Mouse (Mus musculus) limb, embryonic 13.5 days (tissue): Measurements from ENCODE around the gene Stk32c. TPM values are rescaled to one million over a fixed set of nuclear protein-coding genes. Genes with fewer than 3 reads are reported as not detected.

Source experiments
- ATAC-seq: fragments of 200-750 bp; cut with Nextera tagmentation; 2 replicates; pipeline ENCODE4 v1.8.0; 2017; ENCODE audit warnings: low read depth, moderate number of reproducible peaks, moderate TSS enrichment; ENCODE audit not compliant: low FRiP score
- H3K27ac ChIP-seq: fragments of 300-500 bp; sonication (generic); 2 replicates; pipeline ENCODE4 v1.5.1; 2015; ENCODE audit warnings: inconsistent platforms, mild to moderate bottlenecking, moderate library complexity
- H3K27me3 ChIP-seq: fragments of 300-500 bp; sonication (generic); 2 replicates; pipeline ENCODE4 v1.6.1; 2015; ENCODE audit warnings: mild to moderate bottlenecking, inconsistent platforms
- H3K36me3 ChIP-seq: fragments of 300-500 bp; sonication (generic); 2 replicates; pipeline ENCODE4 v1.6.1; 2015; ENCODE audit warnings: inconsistent platforms, mild to moderate bottlenecking, moderate library complexity
- H3K4me1 ChIP-seq: fragments of 300-500 bp; sonication (generic); 2 replicates; pipeline ENCODE4 v1.6.1; 2015; ENCODE audit warnings: inconsistent platforms
- H3K4me2 ChIP-seq: fragments of 300-500 bp; sonication (generic); replicated peaks from 2 replicates; pipeline ENCODE4 v1.6.1; 2015; ENCODE audit warnings: inconsistent platforms, mild to moderate bottlenecking, moderate library complexity
- H3K4me3 ChIP-seq: fragments of 300-500 bp; sonication (generic); 2 replicates; pipeline ENCODE4 v1.5.1; 2015; ENCODE audit warnings: moderate library complexity, mild to moderate bottlenecking, inconsistent platforms
- H3K9ac ChIP-seq: fragments of 300-500 bp; sonication (generic); 2 replicates; pipeline ENCODE4 v1.6.1; 2015; ENCODE audit warnings: mild to moderate bottlenecking, inconsistent platforms
- H3K9me3 ChIP-seq: fragments of 300-500 bp; sonication (generic); 2 replicates; pipeline ENCODE4 v1.6.1; 2016; ENCODE audit warnings: inconsistent platforms
- WGBS: fragments of 180-500 bp; shearing (Covaris S2); methylation state at CpG from one replicate; pipeline ENCODE4 v1.1.7; 2015; 5-methylcytosine and 5-hydroxymethylcytosine counted together
- polyA plus RNA-seq: library from polyadenylated mRNA; unstranded; fragments of >200 nt; fragmentation: Nextera tagmentation; extraction: Ambion mirVana; gene quantifications from 2 replicates; pipeline ENCODE4 v1.2.1, GENCODE M21; 2015

Stk32c gene
- polyA plus RNA-seq, 1 experiment from 2014 or later = 0.17 TPM

DNA sequence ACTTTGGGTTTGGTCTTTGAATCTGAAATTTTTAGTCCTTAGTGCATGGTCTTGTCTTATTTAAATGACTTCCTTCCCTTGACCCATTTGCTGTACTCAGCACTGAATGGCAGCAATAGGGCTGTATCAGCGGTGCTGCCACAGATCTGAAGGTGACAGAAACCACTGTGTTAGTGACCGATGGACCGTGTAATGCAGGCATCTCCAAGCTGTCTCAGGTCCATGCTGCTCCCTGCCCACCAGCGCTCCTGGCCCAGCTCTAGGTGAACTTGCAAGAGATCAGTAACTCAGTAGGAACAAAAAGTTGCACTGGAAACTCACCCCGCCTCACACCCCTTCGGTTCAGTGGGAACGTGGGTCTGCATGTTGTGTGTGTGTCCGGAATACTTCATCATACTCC lies 130.8 kb downstream of the Stk32c start:
- Histone ChIP-seq H3K36me3 (no peaks in the 10 kb centered on the region), H3K9me3 (no peaks in the 10 kb centered on the region), H3K27ac (no peak overlapping the region), H3K4me1 (peaks cover 25% of the 10 kb centered on the region), H3K27me3 (peaks cover 32% of the 10 kb centered on the region), H3K4me2 (no peak overlapping the region), H3K4me3 (no peak overlapping the region), H3K9ac (no peak overlapping the region)
- ATAC-seq = no peak
- WGBS = 80% methylated on average over 8 of the region's 8 CpGs

DNA sequence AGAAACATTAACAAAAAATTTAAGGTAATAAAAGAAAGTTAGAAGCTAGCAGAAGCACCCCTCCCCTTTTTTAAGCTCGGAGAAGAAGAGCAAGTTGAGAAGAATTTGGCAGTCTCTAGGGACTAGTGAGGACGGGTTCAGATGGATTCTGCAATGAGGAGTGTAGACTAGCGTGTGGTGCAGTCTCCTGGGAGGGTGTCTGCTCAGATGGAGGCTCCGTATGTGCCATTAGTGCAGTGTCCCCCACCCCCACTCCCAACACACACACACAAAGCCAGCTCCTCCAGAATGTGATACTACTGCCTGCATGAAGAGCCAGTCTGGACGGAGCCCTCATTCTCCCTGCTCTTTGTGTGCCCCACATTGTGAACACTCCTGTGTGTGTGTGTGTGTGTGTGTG lies 131.9 kb downstream of the Stk32c start:
- peaks cover 23% of the 10 kb centered on the region for H3K4me1 ChIP-seq
- H3K27me3 ChIP-seq = peaks cover 21% of the 10 kb centered on the region
- H3K27ac ChIP-seq = no peak overlapping the region
- H3K36me3 ChIP-seq = no peaks in the 10 kb centered on the region
- no peak for ATAC-seq
- no peak overlapping the region for H3K4me2 ChIP-seq
- no peaks in the 10 kb centered on the region for H3K9me3 ChIP-seq
- no peak overlapping the region for H3K4me3 ChIP-seq
- WGBS = 66% methylated on average over 5 of the region's 5 CpGs
- no peak overlapping the region for H3K9ac ChIP-seq

DNA sequence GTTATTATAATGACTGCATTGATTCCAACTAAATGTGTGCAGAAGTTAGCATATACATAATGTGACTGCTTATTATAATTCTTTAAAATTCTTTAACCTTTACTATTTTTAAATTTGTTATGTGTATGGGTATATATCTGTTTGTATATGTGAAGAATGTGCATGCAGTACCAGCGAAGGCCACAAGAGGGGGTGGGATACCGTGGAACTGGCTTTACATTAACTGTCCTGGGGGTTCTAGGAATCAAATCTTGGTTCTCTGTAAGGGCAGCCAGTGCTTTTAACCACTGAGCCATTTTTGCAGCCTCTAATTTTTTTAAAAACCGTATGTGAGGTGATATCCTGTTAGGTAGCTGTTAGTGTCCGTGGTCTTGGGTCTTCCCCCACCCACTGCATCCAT lies 132.4 kb downstream of the Stk32c start:
- Histone ChIP-seq H3K4me1 (peaks cover 27% of the 10 kb centered on the region), H3K36me3 (no peaks in the 10 kb centered on the region), H3K9me3 (no peaks in the 10 kb centered on the region), H3K4me2 (no peak overlapping the region), H3K27me3 (peaks cover 16% of the 10 kb centered on the region), H3K4me3 (no peak overlapping the region), H3K27ac (no peak overlapping the region), H3K9ac (no peak overlapping the region)
- no peak for ATAC-seq
- 69% methylated on average over 4 of the region's 4 CpGs for WGBS

DNA sequence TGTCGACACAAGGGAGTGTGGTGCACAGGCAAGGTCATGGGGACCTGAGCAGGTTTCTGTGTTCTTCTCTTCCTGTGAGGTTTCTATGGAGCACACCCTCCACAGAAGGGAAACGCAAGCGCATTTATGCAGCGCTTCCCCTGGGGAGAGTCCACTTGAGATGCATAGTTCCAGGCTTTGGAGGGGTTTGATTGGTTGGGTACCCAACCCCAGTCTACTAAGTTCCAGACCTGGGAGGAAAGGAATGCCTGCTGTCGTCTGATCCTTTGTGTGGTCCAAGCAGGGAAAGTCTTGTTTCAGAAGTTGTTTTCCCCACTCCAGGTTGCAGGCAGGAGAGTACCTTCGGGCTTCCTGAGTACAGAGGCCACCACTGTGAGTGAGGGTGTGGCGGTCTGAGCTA lies 134.0 kb downstream of the Stk32c start:
- H3K9ac ChIP-seq = no peak overlapping the region
- 74% methylated on average over 7 of the region's 7 CpGs for WGBS
- H3K27me3 ChIP-seq = peaks cover under 1% of the 10 kb centered on the region; the same call in 1 of the 2 replicates

DNA sequence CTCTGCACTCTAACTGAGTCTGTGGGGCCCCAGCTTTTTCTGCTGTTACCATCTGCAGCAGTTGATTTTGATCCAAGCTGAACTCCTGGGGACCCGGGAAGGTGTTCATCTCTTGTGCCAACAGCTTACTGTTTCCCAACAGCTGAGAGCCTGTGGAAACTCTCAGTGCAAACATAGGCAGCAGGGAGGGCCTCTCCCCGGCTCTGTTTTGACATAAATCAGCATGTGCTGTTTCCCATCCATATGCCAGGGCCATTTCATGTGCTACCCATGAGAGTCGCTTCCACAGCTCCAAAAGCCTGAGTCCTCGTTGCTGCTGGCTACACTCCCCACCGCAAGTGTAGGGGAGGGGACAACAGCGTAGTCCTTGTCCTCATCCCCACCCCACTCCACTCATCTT lies 134.9 kb downstream of the Stk32c start:
- no peak for ATAC-seq
- H3K27ac ChIP-seq = no peak overlapping the region
- WGBS = 55% methylated on average over 6 of the region's 6 CpGs
- no peak overlapping the region for H3K4me3 ChIP-seq
- no peaks in the 10 kb centered on the region for H3K27me3 ChIP-seq
- H3K9me3 ChIP-seq = no peaks in the 10 kb centered on the region
- no peak overlapping the region for H3K9ac ChIP-seq
- no peak overlapping the region for H3K4me2 ChIP-seq
- H3K36me3 ChIP-seq = no peaks in the 10 kb centered on the region
- peaks cover 34% of the 10 kb centered on the region for H3K4me1 ChIP-seq

More for the DNA sequence above, 134.0 kb downstream of the Stk32c start:
- ATAC-seq = no peak
- H3K4me2 ChIP-seq = no peak overlapping the region
- no peaks in the 10 kb centered on the region for H3K36me3 ChIP-seq
- H3K9me3 ChIP-seq = no peaks in the 10 kb centered on the region
- peaks cover 34% of the 10 kb centered on the region for H3K4me1 ChIP-seq
- no peak overlapping the region for H3K4me3 ChIP-seq
- H3K27ac ChIP-seq = no peak overlapping the region

DNA sequence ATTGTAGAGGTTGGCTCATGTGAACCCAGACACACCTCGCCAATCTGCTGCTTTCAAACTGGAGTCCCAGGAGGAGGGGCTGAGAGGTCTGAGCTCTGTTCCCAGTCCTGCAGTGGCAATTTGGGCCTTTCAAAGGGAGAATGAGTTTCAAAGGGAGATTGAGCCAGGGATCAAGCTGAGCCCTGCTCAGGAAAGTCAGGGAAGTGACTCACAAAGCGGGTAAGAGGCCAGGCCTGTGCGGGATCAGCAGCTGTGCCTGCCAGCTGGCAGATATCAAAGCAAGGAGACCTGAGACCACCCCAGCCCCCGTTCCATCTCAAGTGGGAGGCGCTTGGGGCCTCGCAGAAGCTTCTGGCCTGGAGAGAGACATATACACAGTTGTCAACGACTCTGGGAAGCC lies 135.8 kb downstream of the Stk32c start:
- no peaks in the 10 kb centered on the region for H3K27me3 ChIP-seq
- H3K9me3 ChIP-seq = no peaks in the 10 kb centered on the region
- H3K4me2 ChIP-seq = no peak overlapping the region
- 17% methylated on average over 7 of the region's 7 CpGs for WGBS
- H3K4me3 ChIP-seq = no peak overlapping the region
- peak overlapping the region; percentile 22; the same call in 1 of the 2 replicates for H3K27ac ChIP-seq
- peaks cover 34% of the 10 kb centered on the region for H3K4me1 ChIP-seq
- ATAC-seq = peak; percentile 54; the same call in 1 of the 2 replicates
- H3K36me3 ChIP-seq = no peaks in the 10 kb centered on the region
- no peak overlapping the region for H3K9ac ChIP-seq

DNA sequence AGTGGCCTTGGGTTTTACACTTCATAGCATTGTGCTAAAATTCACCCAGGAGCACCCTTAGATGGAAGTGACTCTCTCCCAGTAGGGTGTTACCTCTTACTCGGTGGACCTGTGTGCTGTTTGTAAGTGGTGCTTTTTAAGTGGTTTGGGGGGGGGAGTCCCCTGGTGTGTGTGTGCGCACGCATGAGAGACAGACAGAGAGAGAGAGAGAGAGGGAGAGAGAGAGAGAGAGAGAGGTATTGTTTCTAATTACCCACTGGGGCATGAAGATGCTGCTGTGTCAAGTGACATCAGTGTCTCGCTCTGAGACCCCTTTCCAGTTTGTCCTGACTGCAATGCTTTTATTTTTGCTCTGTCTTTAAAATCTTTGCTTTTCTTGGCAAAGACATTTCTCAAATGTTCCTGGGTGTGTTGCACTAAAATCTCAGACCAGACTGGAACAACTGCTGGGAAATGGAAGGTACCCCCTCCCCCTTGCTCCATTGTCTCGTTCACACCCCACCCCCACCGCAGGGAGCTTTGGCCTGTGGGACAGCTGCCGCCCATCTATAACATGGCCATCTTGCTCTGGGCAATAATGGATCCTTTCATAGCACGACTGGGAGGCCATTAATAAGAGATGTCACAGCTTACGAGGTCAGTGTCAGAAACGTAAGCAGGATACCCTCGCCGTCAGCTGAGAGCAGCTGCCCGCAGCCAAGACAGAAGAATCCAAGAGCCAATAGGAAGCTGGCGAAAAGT lies 137.9 kb downstream of the Stk32c start:
- ATAC-seq = no peak
- Histone ChIP-seq H3K27me3 (no peaks in the 10 kb centered on the region), H3K4me3 (no peak overlapping the region), H3K36me3 (no peaks in the 10 kb centered on the region), H3K9me3 (no peaks in the 10 kb centered on the region), H3K4me1 (peaks cover 34% of the 10 kb centered on the region), H3K9ac (no peak overlapping the region), H3K27ac (no peak overlapping the region), H3K4me2 (no peak overlapping the region)
- 52% methylated on average over 14 of the region's 14 CpGs for WGBS

DNA sequence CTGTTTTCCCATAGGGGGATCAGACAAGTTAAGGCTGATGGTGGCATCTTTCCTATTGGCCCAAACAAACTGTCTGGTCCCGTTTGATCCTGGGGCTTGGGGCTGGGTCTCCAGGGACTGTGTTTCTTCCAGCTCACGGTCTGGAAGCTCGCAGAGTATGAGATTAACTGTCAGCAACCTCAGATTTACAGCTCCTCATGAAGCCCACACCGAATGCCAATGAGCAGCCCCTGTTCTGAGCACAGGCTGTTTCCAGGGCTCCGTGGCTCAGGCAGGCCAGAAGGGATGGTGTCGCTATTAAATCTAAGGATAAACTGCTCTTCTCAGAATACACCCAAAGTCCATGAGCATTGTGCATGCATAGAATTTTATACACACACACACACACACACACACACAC lies 138.9 kb downstream of the Stk32c start:
- H3K27ac ChIP-seq = no peak overlapping the region
- no peaks in the 10 kb centered on the region for H3K36me3 ChIP-seq
- H3K4me1 ChIP-seq = peaks cover 34% of the 10 kb centered on the region
- ATAC-seq = no peak
- H3K9ac ChIP-seq = no peak overlapping the region
- no peaks in the 10 kb centered on the region for H3K27me3 ChIP-seq
- H3K9me3 ChIP-seq = no peaks in the 10 kb centered on the region
- 18% methylated on average over 6 of the region's 6 CpGs for WGBS
- H3K4me3 ChIP-seq = no peak overlapping the region
- H3K4me2 ChIP-seq = no peak overlapping the region

DNA sequence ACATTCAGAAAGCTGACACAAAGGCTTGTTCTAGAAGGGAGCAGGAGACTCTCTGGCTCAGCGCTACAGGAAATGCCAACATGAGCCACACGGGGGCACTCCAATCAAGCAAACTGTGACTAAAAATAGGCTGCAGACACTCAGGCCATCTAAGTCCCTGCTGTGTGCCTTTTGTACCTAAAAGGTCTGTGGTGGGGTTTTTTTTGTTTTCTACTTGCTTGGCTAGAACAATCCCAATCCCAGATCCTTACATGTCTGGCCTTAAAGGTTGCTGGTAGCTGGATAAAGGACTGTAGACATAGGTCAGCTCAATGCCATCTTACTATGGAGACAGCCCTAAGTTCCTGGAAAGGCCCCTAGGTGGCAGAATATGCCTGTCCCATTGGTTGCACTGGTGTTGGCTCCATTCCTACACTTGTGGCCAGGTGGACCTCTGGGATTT lies 144.9 kb downstream of the Stk32c start:
- 1% methylated on average over 2 of the region's 2 CpGs for whole genome bisulfite sequencing
- Histone ChIP-seq H3K27me3 (peaks cover 10% of the 10 kb centered on the region; the same call in 1 of the 2 replicates), H3K27ac (no peak overlapping the region), H3K4me2 (no peak overlapping the region), H3K4me1 (no peaks in the 10 kb centered on the region), H3K9ac (no peak overlapping the region), H3K9me3 (no peaks in the 10 kb centered on the region), H3K36me3 (no peaks in the 10 kb centered on the region), H3K4me3 (no peak overlapping the region)
- ATAC-seq = peak; percentile 62; the same call in 1 of the 2 replicates

DNA sequence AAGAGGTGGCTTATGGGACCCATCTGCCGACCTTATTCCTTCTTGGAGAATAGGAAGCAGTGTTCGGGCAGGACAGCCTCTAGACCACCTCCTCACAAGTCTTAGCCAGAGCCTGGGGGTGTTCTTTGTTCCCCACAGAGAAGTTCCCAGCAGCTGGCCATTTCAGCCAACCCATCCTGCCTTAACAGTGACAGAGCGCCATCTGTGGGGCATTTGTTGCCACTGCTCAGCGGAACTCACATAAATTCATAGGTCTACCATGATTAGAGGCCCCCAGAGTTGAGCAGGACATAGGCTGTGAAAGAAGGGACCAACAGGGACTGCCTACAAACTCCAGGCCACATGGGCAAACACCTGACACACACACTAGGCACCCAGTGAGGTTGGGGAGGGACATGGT lies 149.7 kb downstream of the Stk32c start:
- Histone ChIP-seq H3K4me3 (no peak overlapping the region), H3K36me3 (no peaks in the 10 kb centered on the region), H3K4me2 (no peak overlapping the region), H3K9me3 (no peaks in the 10 kb centered on the region), H3K27me3 (peaks cover 10% of the 10 kb centered on the region; the same call in 1 of the 2 replicates), H3K4me1 (no peaks in the 10 kb centered on the region), H3K27ac (no peak overlapping the region), H3K9ac (no peak overlapping the region)
- 56% methylated on average over 4 of the region's 4 CpGs for WGBS
- ATAC-seq = no peak

Other genes with a start within 250 kb of the Stk32c start
- gene Dpysl4, start 127.3 kb downstream of the Stk32c start, polyA plus RNA-seq = 24.3 and 24.4 TPM in 2 replicates
- gene Lrrc27, start 319 bp downstream of the Stk32c start, polyA plus RNA-seq = 1.8 and 2.3 TPM in 2 replicates
- 10.7 and 11.7 TPM in 2 replicates for gene Pwwp2b, start 35.2 kb upstream of the Stk32c start, polyA plus RNA-seq
- gene Inpp5a, start 175.8 kb upstream of the Stk32c start, polyA plus RNA-seq = 22.9 and 25.2 TPM in 2 replicates